Mouse (Mus musculus): ENCODE measurements around the gene Gm3417. TPM values are rescaled to one million over a fixed set of nuclear protein-coding genes. Genes with fewer than 3 reads are reported as not detected.

Gm3417 gene
- polyA plus RNA-seq, 1 experiment from 2014 or later: not detected

GRCm38 (mm10) chr17:14914401-14914800 is 64.2 kb downstream of the Gm3417 start:
- Histone ChIP-seq H3K36me3 (ENCODE audit: control insufficient read depth, insufficient read depth, low read length) (no peaks in the 10 kb centered on the region), H3K9me3 (ENCODE audit: control insufficient read depth, low read length) (no peaks in the 10 kb centered on the region), H3K4me2 (ENCODE audit: low read length) (no peak overlapping the region), H3K27ac (ENCODE audit: low read depth) (no peak overlapping the region), H3K4me1 (replicated peaks; ENCODE audit: control insufficient read depth, insufficient read depth, low read length) (no peaks in the 10 kb centered on the region), H3K4me3 (ENCODE audit: low read depth, low read length) (no peak overlapping the region), H3K9ac (ENCODE audit: low read length) (no peak overlapping the region), H3K27me3 (replicated peaks; ENCODE audit: control insufficient read depth, insufficient read depth, low read length) (no peaks in the 10 kb centered on the region)
- 89% methylated on average over 4 of the region's 4 CpGs for WGBS
- DNase-seq (ENCODE audit: low spot score): no peak
- no peak for ATAC-seq (replicated peaks; ENCODE audit: low FRiP score, low TSS enrichment, low read depth)

Other genes starting within 250 kb of the Gm3417 start
- 6.1 and 9.5 TPM in 2 replicates for gene Wdr27, start 35.6 kb downstream of the Gm3417 start, polyA plus RNA-seq (2014; fragmentation: Nextera tagmentation; extraction: Ambion mirVana)
- 30.9 and 33.5 TPM in 2 replicates for gene 1600012H06Rik, start 35.6 kb downstream of the Gm3417 start, polyA plus RNA-seq (2014; fragmentation: Nextera tagmentation; extraction: Ambion mirVana)
- gene Phf10, start 17.5 kb downstream of the Gm3417 start, polyA plus RNA-seq (2014; fragmentation: Nextera tagmentation; extraction: Ambion mirVana): 45.1 and 48.6 TPM in 2 replicates
- gene 9030025P20Rik, start 322 bp downstream of the Gm3417 start, polyA plus RNA-seq (2014; fragmentation: Nextera tagmentation; extraction: Ambion mirVana): 5.7 and 9.4 TPM in 2 replicates
- gene Gm3435, start 31.4 kb upstream of the Gm3417 start, polyA plus RNA-seq (2014; fragmentation: Nextera tagmentation; extraction: Ambion mirVana): 4.5 and 5.1 TPM in 2 replicates
- gene Ermard, start 62.4 kb upstream of the Gm3417 start, polyA plus RNA-seq (2014; fragmentation: Nextera tagmentation; extraction: Ambion mirVana): 61.9 and 75.4 TPM in 2 replicates
- gene Tcte3, start 62.7 kb upstream of the Gm3417 start, polyA plus RNA-seq (2014; fragmentation: Nextera tagmentation; extraction: Ambion mirVana): 1.1 TPM in 1 of 2 replicates, not detected in the other
- 3.7 and 3.8 TPM in 2 replicates for gene Gm3448, start 62.7 kb upstream of the Gm3417 start, polyA plus RNA-seq (2014; fragmentation: Nextera tagmentation; extraction: Ambion mirVana)